Mouse (Mus musculus) bone marrow, adult 2 months (tissue): ENCODE measurements at regions not wholly inside any gene's neighbourhood (a gene's known extent, or its start where the extent isn't known, plus 50 kb on each side); places are given as distances from the start of the nearest gene placed in this dataset.

Experiments
- CTCF ChIP-seq: fragments of 200-500 bp; IDR thresholded peaks from 2 replicates; pipeline ENCODE4 v1.5.1; 2011; ENCODE audit warnings: low read length, control low read depth; ENCODE audit not compliant: control insufficient read depth, insufficient read depth
- POLR2A ChIP-seq: fragments of 200-500 bp; IDR thresholded peaks from 2 replicates; pipeline ENCODE4 v1.6.1; 2011; ENCODE audit warnings: low read depth, mild to moderate bottlenecking, control low read depth, low read length, borderline replicate concordance; ENCODE audit not compliant: control insufficient read depth

GRCm38 (mm10) chr3:21988010-21988531 is 88.4 kb upstream of the Tbl1xr1 start:
- TF ChIP-seq CTCF (no peak), POLR2A (no peak)
